Mouse (Mus musculus): Measurements from ENCODE around the gene Olfr372. TPM values are rescaled to one million over a fixed set of nuclear protein-coding genes. Genes with fewer than 3 reads are reported as not detected.

The Olfr372 gene
- not detected for total RNA-seq (2023)

GRCm38 (mm10) chr8:72040918-72041317, at the start of gene Olfr372:
Gene Olfr372, plus strand, starts transcription at chr8:72041218.

DNA sequence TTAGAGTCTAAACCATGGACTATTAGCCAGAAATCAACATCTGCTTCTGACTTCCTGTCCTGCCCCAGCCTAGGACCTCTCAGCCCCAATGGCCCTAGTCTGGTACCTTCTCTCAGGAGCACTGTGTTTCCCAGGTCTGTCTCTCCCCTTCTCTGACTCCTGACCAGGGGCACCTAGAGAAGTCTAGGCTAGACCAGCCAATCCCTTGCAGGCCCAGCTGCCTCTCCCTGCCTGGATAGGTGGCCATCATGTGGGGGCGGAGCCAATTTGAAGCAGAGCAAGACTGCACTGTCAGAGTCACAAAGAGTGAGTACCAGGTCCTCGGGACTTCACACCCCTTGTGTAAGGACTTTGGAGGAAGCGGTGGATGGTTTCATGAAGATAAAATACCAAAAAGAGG, 31.5 kb upstream of the Olfr372 start, which contains the start of gene Cyp4f18:
TSS of gene Cyp4f18 (minus strand) at position 154 of the 400 bp plus-strand sequence.

GRCm38 (mm10) chr8:72082877-72083276, 41.9 kb downstream of the Olfr372 start, which contains the start of gene Olfr373:
Gene Olfr373, plus strand, starts transcription at chr8:72083177.

GRCm38 (mm10) chr8:72106740-72107139, 65.7 kb downstream of the Olfr372 start, which contains the start of gene Olfr374:
Gene Olfr374, plus strand, starts transcription at chr8:72107040.

Other genes with a start within 250 kb of the Olfr372 start
- 10 to 100 TPM; 11.8 to 15.9 TPM for gene Zfp709, start 159.2 kb upstream of the Olfr372 start, total RNA-seq (2023)
- 10 to 100 TPM; 10.7 to 12.8 TPM for gene Zfp882, start 132.6 kb upstream of the Olfr372 start, total RNA-seq (2023)
- gene Zfp617, start 132.6 kb upstream of the Olfr372 start, total RNA-seq (2023): 10 to 100 TPM in 1 of 2 experiments, 1 to 10 TPM in 1; 9.0 to 11.0 TPM
- 10 to 100 TPM; 13.3 to 18.5 TPM for gene Zfp961, start 90.2 kb upstream of the Olfr372 start, total RNA-seq (2023)
- 1 to 10 TPM; 1.3 to 1.9 TPM for gene Cyp4f18, start 31.6 kb upstream of the Olfr372 start, total RNA-seq (2023)
- under 1 TPM; 0.26 to 0.53 TPM for gene Olfr373, start 42.0 kb downstream of the Olfr372 start, total RNA-seq (2023)
- gene Olfr374, start 65.8 kb downstream of the Olfr372 start, total RNA-seq (2023): under 1 TPM; 0.15 to 0.59 TPM
- 100 to 1,000 TPM; 140 to 169 TPM for gene Tpm4, start 93.8 kb downstream of the Olfr372 start, total RNA-seq (2023)
- gene Rab8a, start 120.0 kb downstream of the Olfr372 start, total RNA-seq (2023): 100 to 1,000 TPM; 141 to 173 TPM
- 10 to 100 TPM; 18.3 to 20.0 TPM for gene Hsh2d, start 148.4 kb downstream of the Olfr372 start, total RNA-seq (2023)
- 1 to 10 TPM in 1 of 2 experiments, not detected in 1; 1.5 TPM for gene Cib3, start 171.6 kb downstream of the Olfr372 start, total RNA-seq (2023)
- not detected for gene Gm11034, start 172.4 kb downstream of the Olfr372 start, total RNA-seq (2023)
- gene Fam32a, start 178.5 kb downstream of the Olfr372 start, total RNA-seq (2023): 10 to 100 TPM; 54.1 to 54.9 TPM
- 100 to 1,000 TPM; 117 to 124 TPM for gene Ap1m1, start 198.8 kb downstream of the Olfr372 start, total RNA-seq (2023)